Mouse (Mus musculus): ENCODE measurements around the gene Cttn. TPM values are rescaled to one million over a fixed set of nuclear protein-coding genes. Genes with fewer than 3 reads are reported as not detected.

Cttn gene
- polyA plus RNA-seq, 2 experiments: 174 to 188 TPM

- 88% methylated on average over 9 of the region's 9 CpGs for WGBS
- ATAC-seq (ENCODE audit: low FRiP score, low read depth): no peak
- peaks cover 97% of the 10 kb centered on the region for H3K36me3 ChIP-seq (ENCODE audit: control insufficient read depth, insufficient read depth, low read length)
These were observed 20.1 kb downstream of the Cttn start for GRCm38 (mm10) chr7:144450661-144451060.

GRCm38 (mm10) chr7:144449637-144450570, 20.9 kb downstream of the Cttn start:
- no peaks in the 10 kb centered on the region for H3K27me3 ChIP-seq (ENCODE audit: control insufficient read depth, insufficient read depth, low read length)
- peaks cover 97% of the 10 kb centered on the region for H3K36me3 ChIP-seq (ENCODE audit: control insufficient read depth, insufficient read depth, low read length)
- no peaks in the 10 kb centered on the region for H3K4me1 ChIP-seq (ENCODE audit: control insufficient read depth, insufficient read depth, low read length)
- H3K27ac ChIP-seq (replicated peaks; ENCODE audit: low read depth, low read length): no peak overlapping the region
- H3K4me3 ChIP-seq (replicated peaks; ENCODE audit: low read length): no peak overlapping the region
- DNase-seq (ENCODE audit: low spot score) (no peak), ATAC-seq (ENCODE audit: low FRiP score, low read depth) (no peak)
- H3K9me3 ChIP-seq (ENCODE audit: control insufficient read depth, low read length): no peaks in the 10 kb centered on the region
- no peak for TF ChIP-seq POLR2A (IDR thresholded peaks at IDR 0.05; ENCODE audit: borderline replicate concordance, extremely low read depth, insufficient read depth, insufficient read length)
- H3K4me2 ChIP-seq (replicated peaks; ENCODE audit: low read depth, low read length, severe bottlenecking): no peak overlapping the region
- no peak overlapping the region for H3K9ac ChIP-seq (ENCODE audit: low read depth, low read length, severe bottlenecking)
- 93% methylated on average over 13 of the region's 13 CpGs for WGBS

More at GRCm38 (mm10) chr7:144450661-144451060, 20.1 kb downstream of the Cttn start:
- no peaks in the 10 kb centered on the region for H3K27me3 ChIP-seq (ENCODE audit: control insufficient read depth, insufficient read depth, low read length)
- no peak for DNase-seq (ENCODE audit: low spot score)
- no peak for TF ChIP-seq POLR2A (IDR thresholded peaks at IDR 0.05; ENCODE audit: borderline replicate concordance, extremely low read depth, insufficient read depth, insufficient read length)
- H3K9me3 ChIP-seq (ENCODE audit: control insufficient read depth, low read length): no peaks in the 10 kb centered on the region
- H3K4me3 ChIP-seq (replicated peaks; ENCODE audit: low read length): no peak overlapping the region
- no peak overlapping the region for H3K27ac ChIP-seq (replicated peaks; ENCODE audit: low read depth, low read length)
- no peaks in the 10 kb centered on the region for H3K4me1 ChIP-seq (ENCODE audit: control insufficient read depth, insufficient read depth, low read length)
- H3K4me2 ChIP-seq (replicated peaks; ENCODE audit: low read depth, low read length, severe bottlenecking): no peak overlapping the region
- no peak overlapping the region for H3K9ac ChIP-seq (ENCODE audit: low read depth, low read length, severe bottlenecking)

- 88% methylated on average over 1 of the region's 1 CpGs for WGBS
- Histone ChIP-seq H3K27me3 (ENCODE audit: control insufficient read depth, insufficient read depth, low read length) (no peaks in the 10 kb centered on the region), H3K4me1 (ENCODE audit: control insufficient read depth, insufficient read depth, low read length) (no peaks in the 10 kb centered on the region), H3K9ac (ENCODE audit: low read depth, low read length, severe bottlenecking) (no peak overlapping the region), H3K9me3 (ENCODE audit: control insufficient read depth, low read length) (no peaks in the 10 kb centered on the region), H3K36me3 (ENCODE audit: control insufficient read depth, insufficient read depth, low read length) (peaks cover 95% of the 10 kb centered on the region), H3K4me3 (replicated peaks; ENCODE audit: low read length) (no peak overlapping the region), H3K4me2 (replicated peaks; ENCODE audit: low read depth, low read length, severe bottlenecking) (no peak overlapping the region), H3K27ac (replicated peaks; ENCODE audit: low read depth, low read length) (no peak overlapping the region)
- no peak for DNase-seq (ENCODE audit: low spot score)
- TF ChIP-seq POLR2A (IDR thresholded peaks at IDR 0.05; ENCODE audit: borderline replicate concordance, extremely low read depth, insufficient read depth, insufficient read length): no peak
- ATAC-seq (ENCODE audit: low FRiP score, low read depth): no peak
These were observed 22.6 kb downstream of the Cttn start for GRCm38 (mm10) chr7:144448186-144448585.

- WGBS: 84% methylated on average over 3 of the region's 3 CpGs
- no peak for TF ChIP-seq POLR2A (IDR thresholded peaks at IDR 0.05; ENCODE audit: borderline replicate concordance, extremely low read depth, insufficient read depth, insufficient read length)
- no peaks in the 10 kb centered on the region for H3K27me3 ChIP-seq (ENCODE audit: control insufficient read depth, insufficient read depth, low read length)
- no peaks in the 10 kb centered on the region for H3K4me1 ChIP-seq (ENCODE audit: control insufficient read depth, insufficient read depth, low read length)
- no peaks in the 10 kb centered on the region for H3K9me3 ChIP-seq (ENCODE audit: control insufficient read depth, low read length)
- peaks cover 93% of the 10 kb centered on the region for H3K36me3 ChIP-seq (ENCODE audit: control insufficient read depth, insufficient read depth, low read length)
- no peak for DNase-seq (ENCODE audit: low spot score)
- no peak overlapping the region for H3K9ac ChIP-seq (ENCODE audit: low read depth, low read length, severe bottlenecking)
- no peak overlapping the region for H3K4me2 ChIP-seq (replicated peaks; ENCODE audit: low read depth, low read length, severe bottlenecking)
- no peak for ATAC-seq (ENCODE audit: low FRiP score, low read depth)
- no peak overlapping the region for H3K4me3 ChIP-seq (replicated peaks; ENCODE audit: low read length)
- no peak overlapping the region for H3K27ac ChIP-seq (replicated peaks; ENCODE audit: low read depth, low read length)
These were observed 23.7 kb downstream of the Cttn start for GRCm38 (mm10) chr7:144447146-144447545.

- Histone ChIP-seq H3K4me2 (replicated peaks; ENCODE audit: low read depth, low read length, severe bottlenecking) (no peak overlapping the region), H3K9ac (ENCODE audit: low read depth, low read length, severe bottlenecking) (no peak overlapping the region), H3K27me3 (ENCODE audit: control insufficient read depth, insufficient read depth, low read length) (no peaks in the 10 kb centered on the region), H3K9me3 (ENCODE audit: control insufficient read depth, low read length) (no peaks in the 10 kb centered on the region), H3K4me3 (replicated peaks; ENCODE audit: low read length) (no peak overlapping the region), H3K4me1 (ENCODE audit: control insufficient read depth, insufficient read depth, low read length) (no peaks in the 10 kb centered on the region), H3K36me3 (ENCODE audit: control insufficient read depth, insufficient read depth, low read length) (peaks cover 93% of the 10 kb centered on the region), H3K27ac (replicated peaks; ENCODE audit: low read depth, low read length) (no peak overlapping the region)
- no peak for TF ChIP-seq POLR2A (IDR thresholded peaks at IDR 0.05; ENCODE audit: borderline replicate concordance, extremely low read depth, insufficient read depth, insufficient read length)
- WGBS: 91% methylated on average over 7 of the region's 7 CpGs
- no peak for DNase-seq (ENCODE audit: low spot score)
- ATAC-seq (ENCODE audit: low FRiP score, low read depth): no peak
These were observed 26.0 kb downstream of the Cttn start for GRCm38 (mm10) chr7:144444788-144445187.

All from limb, embryonic 14.5 days (tissue).